Mouse (Mus musculus) layer of hippocampus, adult 18-20 months (tissue): ENCODE results near the gene Prdm4. TPM values are rescaled to one million over a fixed set of nuclear protein-coding genes. Genes with fewer than 3 reads are reported as not detected.

ENCODE experiments used
- DNase-seq, 2 experiments: peaks; one replicate each; pipeline ENCODE4 v3.0.0; 2022; ENCODE audit warnings: low spot score in 2 of 2
- long read RNA-seq: library from polyadenylated mRNA; stranded (forward); transcript quantifications from one replicate; pipeline ENCODE4 v2.0.0, GENCODE M21; 2021
- total RNA-seq, 2 experiments: library from RNA; stranded (reverse); gene quantifications; 2 replicates each; pipeline ENCODE4 v1.2.3; 2021

Gene Prdm4
- 10 to 100 TPM; 27.1 to 28.0 TPM for total RNA-seq
- long read RNA-seq, transcript Prdm4-207 (12 exons, 3,962 nt): minor isoform, 6 of 50 reads
- long read RNA-seq, transcript Prdm4-201 (12 exons, 3,877 nt): major isoform, 28 of 50 reads
- long read RNA-seq, partial matches to known transcripts: 4 of 50 reads
- long read RNA-seq, other reads (novel, unspliced or antisense): 12 of 50 reads

- peak; percentile 96 to 98 for DNase-seq
Observed at GRCm38 (mm10) chr10:85916498-85917309, at the start of gene Prdm4. TSS of gene Prdm4 (minus strand) at chr10:85917142.

- no peak for DNase-seq
Observed at GRCm38 (mm10) chr10:85966476-85966875, 49.5 kb upstream of the Prdm4 start.

- no peak for DNase-seq
Observed at GRCm38 (mm10) chr10:85964316-85964715, 47.4 kb upstream of the Prdm4 start.

GRCm38 (mm10) chr10:85962897-85963296 is 46.0 kb upstream of the Prdm4 start:
- no peak for DNase-seq

- DNase-seq: peak; percentile 96 to 98
Observed at GRCm38 (mm10) chr10:85957464-85957950, 40.6 kb upstream of the Prdm4 start, which contains the start of gene Rtcb. TSS of gene Rtcb (minus strand) at chr10:85957823.

- DNase-seq: no peak
Observed at GRCm38 (mm10) chr10:85956871-85957419, 40.0 kb upstream of the Prdm4 start.

- DNase-seq: no peak
Observed at GRCm38 (mm10) chr10:85954429-85954828, 37.5 kb upstream of the Prdm4 start.

GRCm38 (mm10) chr10:85953401-85953800 is 36.5 kb upstream of the Prdm4 start:
- no peak for DNase-seq

GRCm38 (mm10) chr10:85951765-85952443 is 35.0 kb upstream of the Prdm4 start:
- no peak for DNase-seq

- DNase-seq: no peak
Observed at GRCm38 (mm10) chr10:85948483-85949196, 31.7 kb upstream of the Prdm4 start.

- no peak for DNase-seq
Observed at GRCm38 (mm10) chr10:85936280-85936965, 19.5 kb upstream of the Prdm4 start.

- no peak for DNase-seq
Observed at GRCm38 (mm10) chr10:85929962-85930361, 13.0 kb upstream of the Prdm4 start.

GRCm38 (mm10) chr10:85929208-85929591 is 12.3 kb upstream of the Prdm4 start:
- DNase-seq: no peak

GRCm38 (mm10) chr10:85928499-85929207 is 11.7 kb upstream of the Prdm4 start:
- peak; percentile 76 to 81 for DNase-seq

GRCm38 (mm10) chr10:85927676-85928445 is 10.9 kb upstream of the Prdm4 start, which contains the start of gene Ascl4:
TSS of gene Ascl4 (plus strand) at chr10:85927681.
- peak in 1 of 2 experiments; percentile 17 for DNase-seq

- no peak for DNase-seq
Observed at GRCm38 (mm10) chr10:85879886-85880486, 37.0 kb downstream of the Prdm4 start.

- DNase-seq: no peak
Observed at GRCm38 (mm10) chr10:85875812-85876211, 41.1 kb downstream of the Prdm4 start.

- no peak for DNase-seq
Observed at GRCm38 (mm10) chr10:85873861-85874544, 42.9 kb downstream of the Prdm4 start.
